19 mouse cellular contexts compared by ENCODE assay signal in the genomic region with DNA sequence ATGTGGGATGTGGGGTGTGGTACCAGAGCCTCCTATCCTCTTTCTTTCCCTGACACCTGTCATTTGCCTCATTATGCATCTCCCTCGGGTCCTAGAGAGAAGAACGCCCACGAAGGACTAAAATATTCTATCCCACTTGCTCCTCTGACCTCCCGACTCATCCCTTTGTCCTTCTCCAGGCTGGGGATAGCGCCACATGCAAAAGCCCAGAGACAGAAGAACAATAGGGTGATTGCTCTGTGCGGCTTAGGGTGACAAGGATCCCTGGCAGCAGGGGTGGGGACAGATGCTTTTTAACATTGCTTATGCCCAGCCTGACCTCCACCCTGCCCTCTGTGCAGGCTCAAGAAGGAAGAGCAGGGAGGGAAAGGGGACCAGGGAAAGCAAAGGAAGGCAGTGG.
DNase-seq lines count a peak whose midpoint lies in the region; ATAC-seq and TF ChIP-seq lines count a peak whose summit lies in the region.
"Had no signal": no experiment of that assay in that cellular context is flagged by ENCODE, and none has a peak within 500 bp of the region (broad histone marks: within the 10 kb centered on the region; RNA-seq: fewer than 3 reads in every experiment).

No protein-coding gene starts in this region.

- H3K9ac ChIP-seq in hindbrain, embryonic 11.5 days (ENCODE audit: low read depth, low read length): no peak overlapping the region
- no peak overlapping the region for H3K9ac ChIP-seq in hindbrain, postnatal 0 days (replicated peaks; ENCODE audit: low read length)
- no peak overlapping the region for H3K9ac ChIP-seq in midbrain, embryonic 12.5 days (replicated peaks)
- H3K9ac ChIP-seq in midbrain, embryonic 16.5 days (ENCODE audit: low read depth, low read length): no peak overlapping the region
- H3K9ac ChIP-seq: forebrain, embryonic 15.5 days; intestine, embryonic 15.5 days had no signal

- no peaks in the 10 kb centered on the region for H3K9me3 ChIP-seq in hindbrain, embryonic 11.5 days (ENCODE audit: control insufficient read depth, low read length)
- no peaks in the 10 kb centered on the region for H3K9me3 ChIP-seq in hindbrain, postnatal 0 days (ENCODE audit: low read length)
- no peaks in the 10 kb centered on the region for H3K9me3 ChIP-seq in midbrain, embryonic 12.5 days
- H3K9me3 ChIP-seq in midbrain, embryonic 16.5 days (replicated peaks; ENCODE audit: control insufficient read depth, low read length, poor library complexity, severe bottlenecking): peaks cover 2% of the 10 kb centered on the region; the same call in 1 of the 2 replicates
- H3K9me3 ChIP-seq: forebrain, embryonic 15.5 days; G1E; heart, embryonic 10.5 days; intestine, embryonic 15.5 days had no signal

- 33% methylated on average over 6 of the region's 6 CpGs for WGBS in hindbrain, embryonic 11.5 days
- 23% methylated on average over 6 of the region's 6 CpGs for WGBS in hindbrain, postnatal 0 days
- 17% methylated on average over 6 of the region's 6 CpGs for WGBS in midbrain, embryonic 12.5 days
- 16% methylated on average over 6 of the region's 6 CpGs for WGBS in midbrain, embryonic 16.5 days

- H3K4me2 ChIP-seq in hindbrain, embryonic 11.5 days (replicated peaks; ENCODE audit: low read depth, low read length): no peak overlapping the region
- no peak overlapping the region for H3K4me2 ChIP-seq in hindbrain, postnatal 0 days (ENCODE audit: low read depth, low read length)
- no peak overlapping the region for H3K4me2 ChIP-seq in midbrain, embryonic 12.5 days (replicated peaks)
- H3K4me2 ChIP-seq in midbrain, embryonic 16.5 days (ENCODE audit: low read length): no peak overlapping the region
- H3K4me2 ChIP-seq: forebrain, embryonic 15.5 days; intestine, embryonic 15.5 days had no signal

- no peak overlapping the region for H3K4me3 ChIP-seq in hindbrain, embryonic 11.5 days (ENCODE audit: low read depth, low read length)
- H3K4me3 ChIP-seq in hindbrain, postnatal 0 days (ENCODE audit: low read length): no peak overlapping the region
- H3K4me3 ChIP-seq in midbrain, embryonic 12.5 days: no peak overlapping the region
- H3K4me3 ChIP-seq in midbrain, embryonic 16.5 days (ENCODE audit: low read depth, low read length): no peak overlapping the region
- H3K4me3 ChIP-seq: forebrain, embryonic 15.5 days; heart, embryonic 10.5 days; intestine, embryonic 15.5 days had no signal

- 0 out of 2 replicates have a peak, but pooled peaks cover 2% of the 10 kb centered on the region for H3K4me1 ChIP-seq in hindbrain, embryonic 11.5 days (replicated peaks; ENCODE audit: control insufficient read depth, insufficient read depth, low read length)
- H3K4me1 ChIP-seq in hindbrain, postnatal 0 days (ENCODE audit: insufficient read depth, low read length): peaks cover 12% of the 10 kb centered on the region
- peaks cover 23% of the 10 kb centered on the region for H3K4me1 ChIP-seq in midbrain, embryonic 12.5 days
- H3K4me1 ChIP-seq in midbrain, embryonic 16.5 days (ENCODE audit: control insufficient read depth, insufficient read depth, low read length): peaks cover 8% of the 10 kb centered on the region; the same call in 1 of the 2 replicates
- H3K4me1 ChIP-seq: heart, embryonic 10.5 days; intestine, embryonic 15.5 days had no signal

- no peaks in the 10 kb centered on the region for H3K36me3 ChIP-seq in hindbrain, embryonic 11.5 days (ENCODE audit: control insufficient read depth, insufficient read depth, low read length)
- no peaks in the 10 kb centered on the region for H3K36me3 ChIP-seq in hindbrain, postnatal 0 days (ENCODE audit: insufficient read depth, low read length)
- H3K36me3 ChIP-seq in midbrain, embryonic 12.5 days: no peaks in the 10 kb centered on the region
- H3K36me3 ChIP-seq in midbrain, embryonic 16.5 days (ENCODE audit: control insufficient read depth, insufficient read depth, low read length): no peaks in the 10 kb centered on the region
- H3K36me3 ChIP-seq: forebrain, embryonic 15.5 days; G1E; intestine, embryonic 15.5 days had no signal

- H3K27ac ChIP-seq in hindbrain, embryonic 11.5 days (ENCODE audit: low read depth, low read length): no peak overlapping the region
- H3K27ac ChIP-seq in hindbrain, postnatal 0 days: no peak overlapping the region
- H3K27ac ChIP-seq in midbrain, embryonic 12.5 days (replicated peaks): 0 out of 2 replicates have a peak overlapping the region, but pooled peaks have one; percentile 35
- no peak overlapping the region for H3K27ac ChIP-seq in midbrain, embryonic 16.5 days (ENCODE audit: low read length)
- H3K27ac ChIP-seq: forebrain, embryonic 15.5 days; heart, embryonic 10.5 days; intestine, embryonic 15.5 days had no signal

- TF ChIP-seq CTCF in hindbrain, postnatal 0 days (IDR thresholded peaks at IDR 0.05; ENCODE audit: low read depth): no peak

- peaks cover 19% of the 10 kb centered on the region for H3K27me3 ChIP-seq in hindbrain, embryonic 11.5 days (ENCODE audit: control insufficient read depth, insufficient read depth, low read length)
- no peaks in the 10 kb centered on the region for H3K27me3 ChIP-seq in hindbrain, postnatal 0 days (ENCODE audit: insufficient read depth, low read length)
- peaks cover 46% of the 10 kb centered on the region for H3K27me3 ChIP-seq in midbrain, embryonic 12.5 days
- peaks cover 5% of the 10 kb centered on the region for H3K27me3 ChIP-seq in midbrain, embryonic 16.5 days (ENCODE audit: control insufficient read depth, insufficient read depth, low read depth, low read length)
- H3K27me3 ChIP-seq: forebrain, embryonic 15.5 days; intestine, embryonic 15.5 days had no signal

- DNase-seq in hindbrain, embryonic 11.5 days (ENCODE audit: low spot score): peak; percentile 45
- DNase-seq in hindbrain, postnatal 0 days (ENCODE audit: low spot score): no peak
- DNase-seq in ZHBTc4 (ENCODE audit: low read depth, low spot score): peak; percentile 56
- peak; percentile 33 for DNase-seq in mesoderm, embryonic 11.5 days (ENCODE audit: low read depth, low spot score)
- DNase-seq in ovary, postnatal 14 days (ENCODE audit: low spot score): no peak
- DNase-seq: adrenal gland, postnatal 10 days; cerebellum, adult 11 months; cerebellum, adult 8-10 months; cerebellum, postnatal 14 days; gastrocnemius, postnatal 10 days; heart, adult 18-20 months; heart, postnatal 10 days; heart, postnatal 4 days had no signal

- peak; percentile 59; the same call in 1 of the 2 replicates for ATAC-seq in hindbrain, embryonic 11.5 days (ENCODE audit: low FRiP score)
- no peak for ATAC-seq in hindbrain, postnatal 0 days
- ATAC-seq in midbrain, embryonic 12.5 days (ENCODE audit: low FRiP score, low read depth): no peak
- no peak for ATAC-seq in midbrain, embryonic 16.5 days
- ATAC-seq: forebrain, embryonic 15.5 days; intestine, embryonic 15.5 days had no signal

Comparison
In these comparisons a context has a peak if more than half of its experiments do, and no peak if none do; other contexts are left out.
1. DNase-seq: peak in hindbrain, embryonic 11.5 days (single experiment), ZHBTc4 (single experiment) and mesoderm, embryonic 11.5 days (single experiment); none in hindbrain, postnatal 0 days (single experiment) and ovary, postnatal 14 days (single experiment).